ENCODE assay signal across 29 mouse cellular contexts in the genomic region with DNA sequence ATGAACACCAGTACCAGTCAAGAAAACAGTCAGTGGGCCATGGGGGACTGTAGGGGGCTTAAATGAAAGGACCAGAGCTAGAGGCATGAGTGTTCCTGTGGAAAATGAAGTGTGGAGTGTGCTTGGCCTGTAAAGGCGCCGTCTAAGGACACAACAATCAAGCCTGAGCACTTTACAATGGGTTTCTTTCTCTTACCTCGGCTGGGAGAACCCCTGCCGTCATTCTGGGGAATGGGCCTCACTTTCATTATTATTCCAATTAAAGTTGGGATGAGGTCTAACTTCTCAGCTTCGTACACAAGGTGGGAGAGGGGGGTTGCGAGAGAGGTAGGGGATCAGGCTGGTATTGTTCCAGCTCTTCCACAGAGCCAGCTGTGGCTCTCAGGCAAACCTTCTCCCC. TPM values are rescaled to one million over a fixed set of nuclear protein-coding genes. Genes with fewer than 3 reads are reported as not detected.
"Had no signal": no experiment of that assay in that cellular context is flagged by ENCODE, and none has a peak within 500 bp of the region (broad histone marks: within the 10 kb centered on the region; RNA-seq: fewer than 3 reads in every experiment).

No protein-coding gene starts in this region.

- H3K9me3 ChIP-seq: heart, embryonic 13.5 days; heart, embryonic 15.5 days; hindbrain, embryonic 13.5 days; hindbrain, embryonic 15.5 days; kidney, embryonic 15.5 days; limb, embryonic 13.5 days; limb, embryonic 15.5 days; liver, embryonic 12.5 days had no signal

- H3K4me2 ChIP-seq: heart, embryonic 11.5 days; heart, embryonic 13.5 days; heart, embryonic 15.5 days; hindbrain, embryonic 13.5 days; hindbrain, embryonic 15.5 days; kidney, embryonic 15.5 days; limb, embryonic 13.5 days; limb, embryonic 15.5 days; liver, embryonic 12.5 days had no signal

- H3K4me3 ChIP-seq: gastrocnemius, adult 2 months; heart, embryonic 13.5 days; heart, embryonic 15.5 days; hindbrain, embryonic 13.5 days; hindbrain, embryonic 15.5 days; kidney, embryonic 15.5 days; layer of hippocampus, adult 2 months; left cerebral cortex, adult 2 months; limb, embryonic 13.5 days; limb, embryonic 15.5 days; liver, embryonic 12.5 days had no signal

- H3K27ac ChIP-seq: gastrocnemius, adult 2 months; heart, embryonic 13.5 days; heart, embryonic 15.5 days; hindbrain, embryonic 13.5 days; hindbrain, embryonic 15.5 days; hindbrain, postnatal 0 days; kidney, embryonic 15.5 days; kidney, postnatal 0 days; layer of hippocampus, adult 2 months; left cerebral cortex, adult 2 months; limb, embryonic 13.5 days; limb, embryonic 15.5 days; liver, embryonic 12.5 days; liver, embryonic 14.5 days had no signal

- DNase-seq: gastrocnemius, postnatal 10 days; gastrocnemius, postnatal 25 days; heart, adult 18-20 months; heart, postnatal 14 days; heart, postnatal 36 days; kidney, adult 11 months; kidney, adult 2 months; kidney, adult 9 months; kidney, postnatal 14 days; kidney, postnatal 4 days had no signal

- H3K4me1 ChIP-seq: heart, embryonic 15.5 days; hindbrain, embryonic 13.5 days; hindbrain, embryonic 15.5 days; limb, embryonic 15.5 days; liver, embryonic 12.5 days had no signal

- ATAC-seq: hindbrain, postnatal 0 days; intestine, embryonic 16.5 days; liver, embryonic 12.5 days had no signal

- H3K27me3 ChIP-seq: heart, embryonic 15.5 days; hindbrain, embryonic 15.5 days; limb, embryonic 13.5 days; limb, embryonic 15.5 days; liver, embryonic 12.5 days had no signal

- H3K36me3 ChIP-seq: heart, embryonic 13.5 days; heart, embryonic 15.5 days; hindbrain, embryonic 13.5 days; hindbrain, embryonic 15.5 days; kidney, embryonic 15.5 days; limb, embryonic 13.5 days; limb, embryonic 15.5 days; liver, embryonic 12.5 days had no signal

- H3K9ac ChIP-seq: heart, embryonic 13.5 days; heart, embryonic 15.5 days; hindbrain, embryonic 13.5 days; hindbrain, embryonic 15.5 days; kidney, embryonic 15.5 days; limb, embryonic 13.5 days; limb, embryonic 15.5 days; liver, embryonic 12.5 days; liver, embryonic 14.5 days had no signal

RNA-seq across cellular contexts. Expression of gene Dnmt3c, which starts 53.5 kb away (rescaled TPM):
- polyA plus RNA-seq: heart, embryonic 11.5 days; heart, embryonic 13.5 days; heart, embryonic 15.5 days; hindbrain, embryonic 11.5 days; hindbrain, embryonic 13.5 days; hindbrain, postnatal 0 days; intestine, embryonic 16.5 days; kidney, adult 2 months; kidney, embryonic 15.5 days; kidney, postnatal 0 days; limb, embryonic 11.5 days; limb, embryonic 13.5 days; liver, adult 2 months had no signal
